Mouse (Mus musculus) spleen, adult 2 months (tissue): Measurements from ENCODE around the gene Tstd1.

Experiments
- CTCF ChIP-seq: fragments of 200-500 bp; IDR thresholded peaks from 2 replicates; pipeline ENCODE4 v1.5.1; 2011; ENCODE audit warnings: mild to moderate bottlenecking, inconsistent platforms; ENCODE audit not compliant: insufficient read depth, insufficient read length, insufficient replicate concordance; ENCODE audit errors: extremely low read depth
- POLR2A ChIP-seq: fragments of 200-500 bp; IDR thresholded peaks from 2 replicates; pipeline ENCODE4 v1.6.1; 2011; ENCODE audit warnings: low read depth, low read length, inconsistent platforms

DNA sequence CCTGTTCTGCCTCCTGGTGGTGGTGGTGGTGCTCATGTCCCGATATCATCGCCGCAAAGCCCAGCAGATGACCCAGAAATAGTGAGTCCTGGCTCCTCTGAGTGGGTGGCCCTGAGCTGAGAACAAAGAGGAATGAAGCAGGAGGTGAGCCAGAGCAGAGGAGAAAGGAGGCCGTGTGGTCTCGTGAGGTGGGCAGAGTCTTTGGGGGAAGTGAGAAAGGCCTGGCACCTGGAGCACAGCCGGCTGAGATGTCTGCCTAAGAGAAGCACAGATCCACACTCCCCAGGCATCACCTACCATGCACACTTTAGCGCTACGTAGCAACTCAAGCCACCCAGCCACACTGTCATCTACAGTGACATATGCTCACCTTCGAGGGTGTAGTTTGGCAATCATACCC is 33.5 kb upstream of the Tstd1 start:
- TF ChIP-seq POLR2A = no peak
- TF ChIP-seq CTCF = no peak
